Comparison of ENCODE assay signal across 8 mouse cellular contexts in genomic region chr17:81064279-81064978, GRCm38 (mm10). TPM values are rescaled to one million over a fixed set of nuclear protein-coding genes. Genes with fewer than 3 reads are reported as not detected.
DNase-seq lines count a peak whose midpoint lies in the region; ATAC-seq and TF ChIP-seq lines count a peak whose summit lies in the region.

No protein-coding gene starts in this region.

- peaks cover 3% of the 10 kb centered on the region; the same call in 1 of the 2 replicates for H3K79me2 ChIP-seq in macrophage (ENCODE audit: inconsistent target)

- peak overlapping the region; percentile 91 for H3K9ac ChIP-seq in heart, embryonic 15.5 days

- peak overlapping the region; percentile 87 for H3K4me3 ChIP-seq in embryonic facial prominence, embryonic 10.5 days
- H3K4me3 ChIP-seq in heart, embryonic 15.5 days: peak overlapping the region; percentile 86
- peak overlapping the region; percentile 92 for H3K4me3 ChIP-seq in layer of hippocampus, adult 2 months
- H3K4me3 ChIP-seq in macrophage (ENCODE audit: inconsistent target): peak overlapping the region; percentile 52

- peak overlapping the region; percentile 68 for H3K4me2 ChIP-seq in heart, embryonic 15.5 days

- peak overlapping the region; percentile 98 for H3K27ac ChIP-seq in embryonic facial prominence, embryonic 10.5 days (replicated peaks)
- H3K27ac ChIP-seq in heart, embryonic 15.5 days: peak overlapping the region; percentile 82
- H3K27ac ChIP-seq in layer of hippocampus, adult 2 months: peak overlapping the region; percentile 99
- H3K27ac ChIP-seq in macrophage: peak overlapping the region; percentile 42

- no peaks in the 10 kb centered on the region for H3K27me3 ChIP-seq in embryonic facial prominence, embryonic 10.5 days (replicated peaks; ENCODE audit: low read depth, poor library complexity, severe bottlenecking)
- H3K27me3 ChIP-seq in heart, embryonic 15.5 days: no peaks in the 10 kb centered on the region

- H3K9me3 ChIP-seq in embryonic facial prominence, embryonic 10.5 days: no peaks in the 10 kb centered on the region
- no peaks in the 10 kb centered on the region for H3K9me3 ChIP-seq in heart, embryonic 15.5 days (replicated peaks)

- TF ChIP-seq CTCF in layer of hippocampus, adult 2 months (conservative IDR thresholded peaks at IDR 0.05): no peak

- peaks cover 23% of the 10 kb centered on the region for H3K36me3 ChIP-seq in embryonic facial prominence, embryonic 10.5 days (replicated peaks)
- peaks cover 5% of the 10 kb centered on the region; the same call in 1 of the 2 replicates for H3K36me3 ChIP-seq in heart, embryonic 15.5 days
- H3K36me3 ChIP-seq in macrophage (ENCODE audit: inconsistent target): peaks cover 4% of the 10 kb centered on the region; the same call in 1 of the 2 replicates

- DNase-seq in frontal cortex, postnatal 10 days (ENCODE audit: low spot score in 2 of 2): no peak
- DNase-seq in MEL-GATA-1-ER (ENCODE audit: extremely low read depth, low read depth): peak; percentile 41
- peak; percentile 25 for DNase-seq in embryonic facial prominence, embryonic 10.5 days (ENCODE audit: low spot score)
- no peak for DNase-seq in layer of hippocampus, adult 2 months (ENCODE audit: low spot score in 2 of 2)
- DNase-seq in telencephalon, adult 2 months (ENCODE audit: low read depth, low spot score): peak; percentile 51

- ATAC-seq in frontal cortex, adult (ENCODE audit: low TSS enrichment): peak; percentile 87
- peak; percentile 78 for ATAC-seq in heart, embryonic 15.5 days (replicated peaks; ENCODE audit: insufficient number of reproducible peaks, insufficient read depth, low FRiP score, low read depth)

- peaks cover 15% of the 10 kb centered on the region for H3K4me1 ChIP-seq in embryonic facial prominence, embryonic 10.5 days
- peaks cover 14% of the 10 kb centered on the region for H3K4me1 ChIP-seq in heart, embryonic 15.5 days (replicated peaks)

- WGBS in embryonic facial prominence, embryonic 10.5 days: 19% methylated on average over 28 of the region's 28 CpGs
- WGBS in heart, embryonic 15.5 days: 11% methylated on average over 28 of the region's 28 CpGs
- WGBS in macrophage (ENCODE audit: missing documents): 8% methylated on average over 27 of the region's 28 CpGs

RNA-seq across cellular contexts. Expression of gene Thumpd2, which starts 0.5 kb away (rescaled TPM):
- 14.0 and 14.4 TPM in 2 replicates for polyA plus RNA-seq in embryonic facial prominence, embryonic 10.5 days (2016; fragmentation: Nextera tagmentation; extraction: Ambion mirVana)
- polyA plus RNA-seq in heart, embryonic 15.5 days (2015; fragmentation: Nextera tagmentation; extraction: Ambion mirVana): 8.7 and 10.2 TPM in 2 replicates
- total RNA-seq in layer of hippocampus, adult 2 months (2021): 1 to 10 TPM; 8.4 to 8.6 TPM
- 10 to 100 TPM in 12 of 26 experiments, 1 to 10 TPM in 14; 1.3 to 17.3 (median 7.4) TPM for total RNA-seq in macrophage (2018; cell fraction: chromatin; rRNA removed)
- 1 to 10 TPM in 23 of 26 experiments, under 1 TPM in 3; 0.62 to 4.9 (median 3.4) TPM for total RNA-seq in macrophage (2018; cell fraction: cytosol; rRNA removed)
- total RNA-seq in macrophage (2018; cell fraction: nucleus; rRNA removed): 10 to 100 TPM in 8 of 26 experiments, 1 to 10 TPM in 18; 1.3 to 19.2 (median 6.3) TPM
- 3.6 to 4.6 TPM (median 4.2 TPM) in 3 replicates for polyA plus RNA-seq in macrophage (2018)

Comparison
In these comparisons a context has a peak if more than half of its experiments do, and no peak if none do; other contexts are left out.
1. DNase-seq: peak in MEL-GATA-1-ER (single experiment), embryonic facial prominence, embryonic 10.5 days (single experiment) and telencephalon, adult 2 months (single experiment); none in frontal cortex, postnatal 10 days (0 of 2) and layer of hippocampus, adult 2 months (0 of 2).
2. H3K27ac ChIP-seq: peak in every context shown above with its lines; median percentile 99 in layer of hippocampus, adult 2 months; 98 in embryonic facial prominence, embryonic 10.5 days; 82 in heart, embryonic 15.5 days; 42 in macrophage.
3. Peak in every context shown above with its lines, with median percentiles within 50 percentile points of each other: H3K4me3 ChIP-seq.